Mouse (Mus musculus) embryonic facial prominence, embryonic 13.5 days (tissue): ENCODE measurements around the gene Krtap24-1. TPM values are rescaled to one million over a fixed set of nuclear protein-coding genes. Genes with fewer than 3 reads are reported as not detected.

Source experiments
- ATAC-seq: fragments of 200-750 bp; cut with Nextera tagmentation; 2 replicates; pipeline ENCODE4 v1.8.0; 2017; ENCODE audit warnings: low read depth; ENCODE audit not compliant: insufficient number of reproducible peaks, insufficient read depth, low FRiP score, low TSS enrichment
- H3K27ac ChIP-seq: fragments of 300-500 bp; sonication (generic); 2 replicates; pipeline ENCODE4 v1.5.1; 2015; ENCODE audit warnings: moderate library complexity, mild to moderate bottlenecking, inconsistent platforms
- H3K27me3 ChIP-seq: fragments of 300-500 bp; sonication (generic); 2 replicates; pipeline ENCODE4 v1.6.1; 2015; ENCODE audit warnings: mild to moderate bottlenecking, inconsistent platforms
- H3K36me3 ChIP-seq: fragments of 300-500 bp; sonication (generic); 2 replicates; pipeline ENCODE4 v1.6.1; 2015; ENCODE audit warnings: mild to moderate bottlenecking, inconsistent platforms
- H3K4me1 ChIP-seq: fragments of 300-500 bp; sonication (generic); 2 replicates; pipeline ENCODE4 v1.6.1; 2015; ENCODE audit warnings: inconsistent platforms
- H3K4me2 ChIP-seq: fragments of 300-500 bp; sonication (generic); 2 replicates; pipeline ENCODE4 v1.6.1; 2015; ENCODE audit warnings: moderate library complexity, mild to moderate bottlenecking, inconsistent platforms
- H3K4me3 ChIP-seq: fragments of 300-500 bp; sonication (generic); 2 replicates; pipeline ENCODE4 v1.5.1; 2015; ENCODE audit warnings: mild to moderate bottlenecking, inconsistent platforms
- H3K9ac ChIP-seq: fragments of 300-500 bp; sonication (generic); 2 replicates; pipeline ENCODE4 v1.6.1; 2015; ENCODE audit warnings: mild to moderate bottlenecking, inconsistent platforms
- H3K9me3 ChIP-seq: fragments of 300-500 bp; sonication (generic); 2 replicates; pipeline ENCODE4 v1.6.1; 2016; ENCODE audit warnings: inconsistent platforms
- WGBS: fragments of 180-500 bp; shearing (Covaris S2); methylation state at CpG from one replicate; pipeline ENCODE4 v1.1.7; 2015; ENCODE audit warnings: mixed read lengths; 5-methylcytosine and 5-hydroxymethylcytosine counted together
- polyA plus RNA-seq: library from polyadenylated mRNA; unstranded; fragments of >200 nt; fragmentation: Nextera tagmentation; extraction: Ambion mirVana; gene quantifications from 2 replicates; pipeline ENCODE4 v1.2.1, GENCODE M21; 2015

The Krtap24-1 gene
- polyA plus RNA-seq, 1 experiment from 2014 or later, result not detected

- Histone ChIP-seq H3K9me3 (no peaks in the 10 kb centered on the region), H3K4me3 (no peak overlapping the region), H3K4me1 (peaks cover 9% of the 10 kb centered on the region; the same call in 1 of the 2 replicates), H3K27ac (no peak overlapping the region), H3K9ac (no peak overlapping the region), H3K36me3 (no peaks in the 10 kb centered on the region), H3K27me3 (no peaks in the 10 kb centered on the region), H3K4me2 (no peak overlapping the region)
- WGBS, result 19% methylated on average over 1 of the region's 1 CpGs
- no peak for ATAC-seq
Observed at GRCm38 (mm10) chr16:88602464-88602863, 9.6 kb downstream of the Krtap24-1 start.

- 65% methylated on average over 8 of the region's 8 CpGs for WGBS
- no peaks in the 10 kb centered on the region for H3K9me3 ChIP-seq
- ATAC-seq, result no peak
Observed at GRCm38 (mm10) chr16:88600303-88600702, 11.8 kb downstream of the Krtap24-1 start.

GRCm38 (mm10) chr16:88599504-88600237, 12.4 kb downstream of the Krtap24-1 start:
- Histone ChIP-seq H3K9me3 (no peaks in the 10 kb centered on the region), H3K9ac (no peak overlapping the region), H3K36me3 (no peaks in the 10 kb centered on the region), H3K27ac (no peak overlapping the region), H3K4me1 (peaks cover 9% of the 10 kb centered on the region; the same call in 1 of the 2 replicates), H3K27me3 (no peaks in the 10 kb centered on the region), H3K4me3 (no peak overlapping the region), H3K4me2 (peak overlapping the region; percentile 39)
- no peak for ATAC-seq
- WGBS, result 21% methylated on average over 16 of the region's 16 CpGs

More at GRCm38 (mm10) chr16:88600303-88600702, 11.8 kb downstream of the Krtap24-1 start:
- Histone ChIP-seq H3K9ac (no peak overlapping the region), H3K27me3 (no peaks in the 10 kb centered on the region), H3K36me3 (no peaks in the 10 kb centered on the region), H3K4me3 (no peak overlapping the region), H3K27ac (no peak overlapping the region), H3K4me1 (peaks cover 9% of the 10 kb centered on the region; the same call in 1 of the 2 replicates), H3K4me2 (peak overlapping the region; percentile 39; the same call in 1 of the 2 replicates)

- Histone ChIP-seq H3K27me3 (no peaks in the 10 kb centered on the region), H3K36me3 (no peaks in the 10 kb centered on the region), H3K4me1 (no peaks in the 10 kb centered on the region), H3K27ac (no peak overlapping the region), H3K4me3 (no peak overlapping the region), H3K9me3 (no peaks in the 10 kb centered on the region), H3K9ac (no peak overlapping the region), H3K4me2 (no peak overlapping the region)
- no peak for ATAC-seq
Observed at GRCm38 (mm10) chr16:88592758-88593157, 19.3 kb downstream of the Krtap24-1 start.

GRCm38 (mm10) chr16:88583338-88583737, 28.7 kb downstream of the Krtap24-1 start:
- Histone ChIP-seq H3K27me3 (no peaks in the 10 kb centered on the region), H3K4me2 (no peak overlapping the region), H3K9me3 (no peaks in the 10 kb centered on the region), H3K4me3 (no peak overlapping the region), H3K27ac (no peak overlapping the region), H3K9ac (no peak overlapping the region), H3K36me3 (no peaks in the 10 kb centered on the region), H3K4me1 (no peaks in the 10 kb centered on the region)
- 88% methylated on average over 9 of the region's 9 CpGs for WGBS
- no peak for ATAC-seq

- no peaks in the 10 kb centered on the region for H3K27me3 ChIP-seq
- H3K27ac ChIP-seq, result no peak overlapping the region
- H3K4me2 ChIP-seq, result no peak overlapping the region
- 71% methylated on average over 4 of the region's 4 CpGs for WGBS
- H3K9me3 ChIP-seq, result no peaks in the 10 kb centered on the region
- no peak overlapping the region for H3K9ac ChIP-seq
- no peak overlapping the region for H3K4me3 ChIP-seq
- no peak for ATAC-seq
- H3K36me3 ChIP-seq, result no peaks in the 10 kb centered on the region
- no peaks in the 10 kb centered on the region for H3K4me1 ChIP-seq
Observed at GRCm38 (mm10) chr16:88575885-88576679, 36.0 kb downstream of the Krtap24-1 start.

GRCm38 (mm10) chr16:88572904-88573404, 39.1 kb downstream of the Krtap24-1 start:
- Histone ChIP-seq H3K4me2 (no peak overlapping the region), H3K9ac (no peak overlapping the region), H3K27me3 (no peaks in the 10 kb centered on the region), H3K36me3 (no peaks in the 10 kb centered on the region), H3K4me3 (no peak overlapping the region), H3K4me1 (no peaks in the 10 kb centered on the region), H3K27ac (no peak overlapping the region), H3K9me3 (no peaks in the 10 kb centered on the region)
- WGBS, result 77% methylated on average over 5 of the region's 5 CpGs
- no peak for ATAC-seq

- no peaks in the 10 kb centered on the region for H3K36me3 ChIP-seq
- H3K27ac ChIP-seq, result no peak overlapping the region
- no peak overlapping the region for H3K9ac ChIP-seq
- no peaks in the 10 kb centered on the region for H3K27me3 ChIP-seq
- no peak overlapping the region for H3K4me2 ChIP-seq
- H3K4me3 ChIP-seq, result no peak overlapping the region
- no peaks in the 10 kb centered on the region for H3K9me3 ChIP-seq
- ATAC-seq, result no peak
- no peaks in the 10 kb centered on the region for H3K4me1 ChIP-seq
Observed at GRCm38 (mm10) chr16:88570136-88570535, 41.9 kb downstream of the Krtap24-1 start.

GRCm38 (mm10) chr16:88569732-88570131, 42.3 kb downstream of the Krtap24-1 start:
- ATAC-seq, result no peak

GRCm38 (mm10) chr16:88569096-88569495, 43.0 kb downstream of the Krtap24-1 start:
- Histone ChIP-seq H3K9me3 (no peaks in the 10 kb centered on the region), H3K4me2 (no peak overlapping the region), H3K4me3 (no peak overlapping the region), H3K4me1 (no peaks in the 10 kb centered on the region), H3K36me3 (no peaks in the 10 kb centered on the region), H3K9ac (no peak overlapping the region), H3K27ac (no peak overlapping the region), H3K27me3 (no peaks in the 10 kb centered on the region)
- 75% methylated on average over 1 of the region's 1 CpGs for WGBS
- ATAC-seq, result no peak

More at GRCm38 (mm10) chr16:88569732-88570131, 42.3 kb downstream of the Krtap24-1 start:
- Histone ChIP-seq H3K9me3 (no peaks in the 10 kb centered on the region), H3K4me3 (no peak overlapping the region), H3K36me3 (no peaks in the 10 kb centered on the region), H3K27me3 (no peaks in the 10 kb centered on the region), H3K27ac (no peak overlapping the region), H3K9ac (no peak overlapping the region), H3K4me1 (no peaks in the 10 kb centered on the region), H3K4me2 (no peak overlapping the region)
- WGBS, result 89% methylated on average over 3 of the region's 3 CpGs

- Histone ChIP-seq H3K4me1 (peaks cover 4% of the 10 kb centered on the region; the same call in 1 of the 2 replicates), H3K27me3 (no peaks in the 10 kb centered on the region), H3K36me3 (no peaks in the 10 kb centered on the region), H3K4me3 (peak within 1 kb of the TSS; percentile 26), H3K27ac (peak within 1 kb of the TSS; percentile 34), H3K4me2 (peak within 1 kb of the TSS; percentile 35), H3K9me3 (no peaks in the 10 kb centered on the region), H3K9ac (no peak within 1 kb of the TSS)
- peak; percentile 74; the same call in 1 of the 2 replicates for ATAC-seq
- WGBS, result 48% methylated on average over 6 of the region's 6 CpGs
Observed at GRCm38 (mm10) chr16:88563045-88563913, 48.8 kb downstream of the Krtap24-1 start, which contains the start of gene Cldn8. TSS of gene Cldn8 (minus strand) at chr16:88563183.
